Mouse (Mus musculus) layer of hippocampus, postnatal 25 days (tissue): ENCODE results near the gene Mt2. TPM values are rescaled to one million over a fixed set of nuclear protein-coding genes. Genes with fewer than 3 reads are reported as not detected.
A peak's percentile ranks its signal among the peaks of the same experiment; 100 is the strongest.

Experiments used
- DNase-seq, 2 experiments: peaks; one replicate each; pipeline ENCODE4 v3.0.0; 2022; ENCODE audit warnings: mixed read lengths in 2 of 2, low spot score in 1 of 2; ENCODE audit errors: extremely low spot score in 1 of 2
- total RNA-seq, 2 experiments: library from RNA; stranded (reverse); gene quantifications; 2 replicates each; pipeline ENCODE4 v1.2.3; 2021

Mt2 gene
- total RNA-seq, 2 experiments from 2014 or later, result 381 to 701 TPM

DNA sequence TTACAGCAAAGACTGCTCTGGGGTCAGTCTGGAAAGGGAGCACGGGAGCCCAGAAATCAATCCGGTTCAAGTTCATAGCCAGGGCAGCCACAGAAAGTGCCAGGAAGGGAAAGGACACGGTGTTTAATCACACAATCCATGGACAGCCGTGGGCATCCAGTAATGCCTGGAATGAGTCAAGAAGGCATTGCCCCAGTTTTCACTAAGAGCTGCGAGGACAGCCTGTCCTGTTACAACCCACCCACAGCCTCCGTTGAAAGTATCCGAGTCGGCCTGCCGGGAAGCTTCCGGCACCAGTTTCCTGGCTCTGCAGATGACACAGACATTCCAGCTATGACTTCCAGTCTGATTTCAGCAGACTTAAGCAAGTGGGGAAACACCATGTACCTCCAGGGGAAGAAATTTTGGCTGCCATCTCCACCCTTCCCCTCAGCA is 1.1 kb upstream of the Mt2 start:
- DNase-seq, result no peak

- DNase-seq, result peak in 1 of 2 experiments; percentile 42
Observed at GRCm38 (mm10) chr8:94172809-94173732, 607 bp downstream of the Mt2 start.

- DNase-seq, result no peak
Observed at GRCm38 (mm10) chr8:94173848-94174403, 1.5 kb downstream of the Mt2 start.

GRCm38 (mm10) chr8:94174619-94175213 is 2.3 kb downstream of the Mt2 start:
- no peak for DNase-seq

GRCm38 (mm10) chr8:94177716-94178390 is 5.4 kb downstream of the Mt2 start:
- no peak for DNase-seq

GRCm38 (mm10) chr8:94178857-94179712 is 6.6 kb downstream of the Mt2 start, which contains the start of gene Mt1:
Gene Mt1 (plus strand): TSS chr8:94179082.
- peak; percentile 70 to 74 for DNase-seq

- DNase-seq, result no peak
Observed at GRCm38 (mm10) chr8:94179713-94180560, 7.5 kb downstream of the Mt2 start.

- DNase-seq, result no peak
Observed at GRCm38 (mm10) chr8:94180561-94180908, 8.1 kb downstream of the Mt2 start.

DNA sequence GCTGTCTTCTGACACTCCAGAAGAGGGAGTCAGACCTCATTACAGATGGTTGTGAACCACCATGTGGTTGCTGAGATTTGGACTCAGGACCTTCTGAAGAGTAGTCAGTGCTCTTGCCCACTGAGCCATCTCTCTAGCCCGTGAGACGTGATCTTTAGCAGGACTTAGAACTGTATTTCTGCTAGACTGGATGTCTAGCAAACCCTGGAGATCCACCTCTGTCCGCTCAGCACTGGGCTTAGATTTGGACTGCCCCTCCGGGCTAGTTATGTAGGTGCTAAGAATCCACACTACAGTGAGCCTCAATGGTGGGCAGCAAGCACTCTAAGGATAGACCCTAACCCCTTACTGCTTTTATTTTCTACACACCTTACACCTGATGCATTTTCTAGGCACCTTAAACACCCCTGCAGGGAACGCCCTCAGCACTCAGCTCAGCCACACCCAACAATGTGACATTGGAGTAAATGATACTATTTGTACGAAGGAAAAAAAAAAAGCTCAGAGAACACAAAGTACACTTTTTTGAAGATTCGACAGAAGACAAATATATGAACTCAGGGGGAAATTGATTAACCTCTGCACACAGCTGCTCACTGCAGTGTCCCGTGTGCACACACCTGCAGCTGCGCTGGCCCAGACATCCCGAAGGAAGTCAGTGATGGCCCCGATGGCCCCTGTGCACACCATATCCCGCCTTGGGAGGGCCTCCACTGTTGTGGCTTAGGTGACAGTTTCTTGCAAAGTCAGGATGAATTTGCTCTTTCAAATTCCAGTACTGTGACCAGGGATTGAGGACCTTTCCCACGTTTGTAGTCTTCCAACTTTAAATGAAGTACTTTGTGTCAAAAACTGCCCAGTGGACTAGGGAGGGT is 9.8 kb downstream of the Mt2 start:
- no peak for DNase-seq

GRCm38 (mm10) chr8:94183117-94183516 is 10.7 kb downstream of the Mt2 start:
- DNase-seq, result peak; percentile 47 to 69

DNA sequence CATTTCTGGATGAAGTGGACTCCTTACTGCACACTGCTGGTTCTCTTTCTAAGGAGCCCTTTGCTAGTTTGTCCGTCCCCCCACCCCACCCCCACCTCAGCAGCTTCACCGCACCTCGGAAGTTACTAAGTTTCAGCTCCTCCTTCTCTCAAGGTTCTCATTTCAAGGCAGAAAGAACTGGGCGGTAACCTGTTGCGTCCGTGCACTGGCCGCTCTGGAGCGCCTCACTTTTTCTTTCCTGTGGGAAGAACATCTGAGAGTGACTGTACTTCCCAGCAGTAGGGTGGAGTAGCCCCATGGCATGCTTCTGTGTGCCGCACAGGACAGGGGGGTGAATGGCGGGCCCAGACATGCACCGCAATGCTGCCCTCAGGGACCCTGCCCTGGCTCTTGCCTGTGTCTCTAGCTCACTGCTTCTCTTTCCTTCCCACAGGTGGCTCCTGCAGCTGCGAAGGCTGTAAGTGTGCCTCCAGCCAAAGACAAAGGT is 11.9 kb downstream of the Mt2 start:
- DNase-seq, result no peak

DNA sequence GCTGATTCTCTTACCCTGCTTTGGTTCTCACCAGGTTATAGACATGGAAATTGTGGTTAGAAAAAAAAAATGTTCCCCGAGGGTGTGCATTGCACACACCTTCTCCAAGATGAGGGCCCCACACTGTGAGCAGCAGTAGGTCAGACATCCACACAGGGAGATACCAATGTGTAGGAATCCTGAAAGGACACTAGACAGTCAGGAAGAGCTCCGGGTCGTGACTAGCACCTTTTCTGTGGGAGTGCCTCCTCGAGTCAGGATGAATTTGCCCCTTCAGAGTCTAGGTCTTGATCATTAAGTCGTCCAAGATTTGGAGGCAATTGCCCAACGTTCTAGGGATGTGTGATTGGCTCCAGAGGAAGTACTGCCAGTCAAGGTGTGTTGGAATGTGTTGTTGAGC is 13.3 kb downstream of the Mt2 start:
- no peak for DNase-seq

DNA sequence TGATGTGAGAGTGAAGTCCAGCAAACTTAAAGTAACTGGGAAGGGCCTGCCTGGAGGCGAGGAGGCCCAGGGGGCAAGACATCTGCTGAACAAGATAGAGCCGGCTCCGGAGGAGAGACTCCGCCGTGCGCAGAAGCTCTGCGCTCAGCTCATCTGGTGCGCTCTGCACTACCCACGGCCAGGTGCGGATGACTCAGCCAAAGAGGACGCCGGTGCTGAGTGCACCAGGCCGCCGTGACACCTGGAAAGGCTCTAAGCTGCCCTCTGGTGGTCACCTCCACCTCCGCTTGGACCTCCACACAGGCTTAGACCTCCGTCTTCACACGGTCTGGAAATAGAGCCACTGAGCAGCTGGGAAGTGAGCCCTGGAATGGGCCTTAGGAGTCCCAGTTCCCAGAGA is 14.1 kb downstream of the Mt2 start:
- DNase-seq, result no peak

GRCm38 (mm10) chr8:94187290-94188002 is 15.0 kb downstream of the Mt2 start:
- no peak for DNase-seq

DNA sequence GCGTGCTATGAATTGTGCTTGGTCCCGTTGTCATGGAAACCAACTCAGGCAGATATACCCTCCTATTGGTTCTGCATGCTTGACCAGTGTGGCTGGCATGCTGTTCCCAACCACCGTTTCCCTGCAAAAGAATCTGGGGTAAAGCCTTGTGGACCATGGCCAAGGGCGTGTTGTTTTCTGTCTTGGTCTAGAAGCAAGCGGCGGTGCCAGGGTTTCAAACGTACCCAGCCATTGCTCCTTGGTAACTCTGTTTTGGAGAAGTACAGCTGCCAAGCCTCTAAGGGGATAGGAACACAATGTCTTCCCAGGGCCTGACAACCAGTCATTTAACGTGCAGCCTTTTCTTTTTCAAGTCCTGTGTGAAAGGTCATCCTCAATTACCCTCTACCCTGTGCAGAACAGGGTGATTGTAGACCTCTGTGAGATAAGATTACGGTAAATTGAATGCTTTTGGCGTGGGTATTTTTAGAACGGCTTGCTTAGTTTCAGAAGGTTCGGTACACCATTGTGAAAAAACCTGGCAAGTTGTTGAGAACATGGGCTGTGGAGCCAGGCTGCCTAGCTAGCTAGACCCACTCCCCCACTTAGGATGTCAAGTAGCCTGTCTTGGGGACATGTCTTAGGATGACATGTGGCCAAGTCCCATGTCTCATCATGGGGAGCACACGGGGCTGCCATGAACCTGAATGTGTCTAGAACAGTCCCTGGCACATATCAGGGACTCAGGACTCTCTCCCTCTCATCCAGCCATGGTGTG is 17.0 kb downstream of the Mt2 start:
- no peak for DNase-seq

GRCm38 (mm10) chr8:94191101-94191691 is 18.7 kb downstream of the Mt2 start:
- no peak for DNase-seq
